Mouse (Mus musculus): Measurements from ENCODE around the gene Eda.
"Not testable (repeated sequence)": the region's sequence is repeated elsewhere in the genome, so short reads cannot be mapped to it uniquely, and the experiment has no call there.

The Eda gene

GRCm38 (mm10) chrX:100409245-100409644 is 433.8 kb downstream of the Eda start:
- no peak for DNase-seq (ENCODE audit: low spot score)

GRCm38 (mm10) chrX:100428693-100429092 is 453.3 kb downstream of the Eda start, which contains the start of gene Otud6a:
TSS of gene Otud6a (plus strand) at chrX:100429013.
- DNase-seq (ENCODE audit: low spot score): no peak

- no peak for DNase-seq (ENCODE audit: low spot score)
Measured at GRCm38 (mm10) chrX:100432311-100432710, 456.9 kb downstream of the Eda start.

- not testable (repeated sequence) for DNase-seq (ENCODE audit: low spot score)
Measured at GRCm38 (mm10) chrX:100442617-100443016, 467.2 kb downstream of the Eda start, which contains the start of gene Awat2. TSS of gene Awat2 (minus strand) at chrX:100442717.

- no peak for DNase-seq (ENCODE audit: low spot score)
Measured at GRCm38 (mm10) chrX:100443532-100443931, 468.1 kb downstream of the Eda start.
